Mouse (Mus musculus) thymus, adult 2 months (tissue): Measurements from ENCODE around the gene Timm8b.

Experiments used
- CTCF ChIP-seq: fragments of 200-500 bp; IDR thresholded peaks from 2 replicates; pipeline ENCODE4 v1.5.1; 2012; ENCODE audit warnings: mild to moderate bottlenecking, control low read depth, low read length, moderate library complexity, borderline replicate concordance; ENCODE audit not compliant: control insufficient read depth, poor library complexity, insufficient read depth; ENCODE audit errors: extremely low read depth
- POLR2A ChIP-seq: fragments of 200-500 bp; IDR thresholded peaks from 2 replicates; pipeline ENCODE4 v1.6.1; 2012; ENCODE audit warnings: mild to moderate bottlenecking, low read length, control low read depth, moderate library complexity; ENCODE audit not compliant: control insufficient read depth, poor library complexity, insufficient read depth; ENCODE audit errors: extremely low read depth

DNA sequence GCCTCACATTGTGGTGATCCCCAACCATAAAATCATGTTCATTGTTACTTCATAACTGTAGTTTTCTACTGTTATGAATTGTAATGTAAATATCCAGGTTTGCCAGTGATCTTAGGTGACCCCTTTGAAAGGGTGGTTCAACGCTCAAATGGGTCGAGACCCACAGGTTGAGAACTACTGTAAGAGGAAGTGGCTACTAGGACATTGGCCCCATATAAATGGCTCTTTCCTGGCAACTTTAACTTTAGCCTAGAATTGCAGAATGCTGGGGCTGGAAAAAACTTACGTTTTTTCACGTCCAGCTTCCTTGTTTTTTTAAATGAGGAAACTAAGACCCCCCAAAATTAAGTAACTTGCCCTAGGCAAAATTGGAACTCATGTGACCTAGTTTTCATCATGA lies 36.3 kb upstream of the Timm8b start:
- TF ChIP-seq CTCF (no peak), POLR2A (no peak)
